Mouse (Mus musculus): Measurements from ENCODE around the gene Crabp2. TPM values are rescaled to one million over a fixed set of nuclear protein-coding genes. Genes with fewer than 3 reads are reported as not detected.

Gene Crabp2
- polyA plus RNA-seq, 1 experiment from 2014 or later: 44.3 TPM

GRCm38 (mm10) chr3:87942471-87942870 lies 6.0 kb upstream of the Crabp2 start:
- Histone ChIP-seq H3K27me3 (ENCODE audit: control insufficient read depth, insufficient read depth, low read length) (no peaks in the 10 kb centered on the region), H3K9ac (ENCODE audit: low read length) (no peak overlapping the region), H3K4me3 (ENCODE audit: low read depth, low read length) (no peak overlapping the region), H3K36me3 (ENCODE audit: control insufficient read depth, insufficient read depth, low read length) (peaks cover 9% of the 10 kb centered on the region; the same call in 1 of the 2 replicates), H3K27ac (replicated peaks) (no peak overlapping the region), H3K4me2 (replicated peaks; ENCODE audit: low read depth) (no peak overlapping the region), H3K4me1 (replicated peaks; ENCODE audit: control insufficient read depth, insufficient read depth) (peaks cover 3% of the 10 kb centered on the region; the same call in 1 of the 2 replicates), H3K9me3 (ENCODE audit: control insufficient read depth, low read length) (no peaks in the 10 kb centered on the region)
- 75% methylated on average over 2 of the region's 2 CpGs for WGBS
- no peak for TF ChIP-seq EP300 (optimal IDR thresholded peaks at IDR 0.05)
- TF ChIP-seq CTCF (IDR thresholded peaks at IDR 0.05; ENCODE audit: low read depth): no peak
- no peak for ATAC-seq (ENCODE audit: low FRiP score, low TSS enrichment)
- DNase-seq (ENCODE audit: low spot score): no peak

DNA sequence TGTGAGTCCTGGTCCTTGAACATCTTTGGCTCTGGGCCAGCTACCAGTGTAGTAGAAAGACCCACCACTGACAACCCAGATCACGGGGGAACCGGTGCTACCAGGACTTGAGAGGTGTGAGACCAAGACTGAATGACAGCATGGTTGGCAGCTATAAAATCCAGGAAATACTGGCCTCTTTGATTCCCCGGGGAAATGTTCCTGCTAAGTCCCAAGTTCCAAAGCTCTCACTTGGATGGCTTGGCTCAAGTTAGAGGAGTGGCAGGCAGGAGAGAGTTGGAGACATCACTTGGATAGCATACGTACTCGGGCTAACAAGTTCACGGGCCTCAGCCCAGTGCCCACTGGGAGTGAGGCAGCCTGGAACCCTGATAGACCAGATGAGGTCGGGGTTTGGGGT lies 4.9 kb upstream of the Crabp2 start:
- Histone ChIP-seq H3K4me3 (ENCODE audit: low read depth, low read length) (no peak overlapping the region), H3K27ac (replicated peaks) (no peak overlapping the region; the same call in 1 of the 2 replicates), H3K9me3 (ENCODE audit: control insufficient read depth, low read length) (no peaks in the 10 kb centered on the region), H3K27me3 (ENCODE audit: control insufficient read depth, insufficient read depth, low read length) (no peaks in the 10 kb centered on the region), H3K9ac (ENCODE audit: low read length) (no peak overlapping the region), H3K36me3 (ENCODE audit: control insufficient read depth, insufficient read depth, low read length) (peaks cover 6% of the 10 kb centered on the region; the same call in 1 of the 2 replicates), H3K4me2 (replicated peaks; ENCODE audit: low read depth) (no peak overlapping the region), H3K4me1 (replicated peaks; ENCODE audit: control insufficient read depth, insufficient read depth) (peaks cover 3% of the 10 kb centered on the region)
- 72% methylated on average over 7 of the region's 7 CpGs for WGBS
- no peak for ATAC-seq (ENCODE audit: low FRiP score, low TSS enrichment)
- no peak for DNase-seq (ENCODE audit: low spot score)
- TF ChIP-seq CTCF (IDR thresholded peaks at IDR 0.05; ENCODE audit: low read depth): no peak
- no peak for TF ChIP-seq EP300 (optimal IDR thresholded peaks at IDR 0.05)

GRCm38 (mm10) chr3:87944838-87945600 lies 3.4 kb upstream of the Crabp2 start:
- H3K27ac ChIP-seq (replicated peaks): no peak overlapping the region
- WGBS: 19% methylated on average over 3 of the region's 4 CpGs

DNA sequence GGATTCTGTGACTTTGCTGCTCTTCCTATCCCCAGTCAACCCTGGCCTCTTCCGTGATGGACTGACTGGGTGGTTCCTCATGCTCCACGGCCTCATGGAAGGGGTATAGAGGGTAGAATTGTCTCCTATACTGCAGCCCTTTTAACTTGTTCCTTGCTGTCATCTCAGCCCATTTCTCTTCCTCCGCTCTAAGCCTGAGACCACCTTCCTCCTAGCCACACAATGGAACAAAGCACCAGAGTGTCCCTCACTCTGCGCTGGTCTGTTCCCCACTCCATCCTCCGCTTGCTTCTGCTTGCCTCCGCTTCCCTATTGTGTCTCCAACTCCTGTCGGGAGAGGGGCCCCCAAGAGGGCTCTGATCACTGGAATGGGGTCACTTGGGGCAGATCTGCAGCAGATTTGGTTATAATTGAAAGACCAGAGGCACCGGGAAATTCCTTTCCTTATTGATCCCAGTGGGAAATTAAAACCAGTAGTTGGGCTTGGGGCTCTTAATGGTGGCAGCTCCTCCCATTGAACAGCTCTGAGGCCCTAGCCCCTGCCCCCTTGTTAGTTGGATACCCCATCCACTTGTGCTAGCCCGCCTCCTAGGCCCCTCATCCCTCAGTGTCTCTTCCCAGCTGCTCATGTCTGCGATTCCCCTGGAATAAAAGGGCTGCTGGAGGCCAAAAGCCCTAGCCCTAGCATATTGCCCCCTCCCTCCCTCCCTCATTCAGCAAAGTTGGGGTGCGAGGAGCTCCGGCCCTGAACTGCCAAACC lies 2.5 kb upstream of the Crabp2 start:
- DNase-seq (ENCODE audit: low spot score) (no peak), ATAC-seq (ENCODE audit: low FRiP score, low TSS enrichment) (no peak)
- 44% methylated on average over 12 of the region's 12 CpGs for WGBS

More at GRCm38 (mm10) chr3:87944838-87945600, 3.4 kb upstream of the Crabp2 start:
- Histone ChIP-seq H3K4me3 (ENCODE audit: low read depth, low read length) (no peak overlapping the region), H3K4me1 (replicated peaks; ENCODE audit: control insufficient read depth, insufficient read depth) (peaks cover 3% of the 10 kb centered on the region), H3K36me3 (ENCODE audit: control insufficient read depth, insufficient read depth, low read length) (0 out of 2 replicates have a peak, but pooled peaks cover 3% of the 10 kb centered on the region), H3K27me3 (ENCODE audit: control insufficient read depth, insufficient read depth, low read length) (no peaks in the 10 kb centered on the region), H3K9ac (ENCODE audit: low read length) (0 out of 2 replicates have a peak overlapping the region, but pooled peaks have one; percentile 14), H3K4me2 (replicated peaks; ENCODE audit: low read depth) (no peak overlapping the region), H3K9me3 (ENCODE audit: control insufficient read depth, low read length) (no peaks in the 10 kb centered on the region)
- DNase-seq (ENCODE audit: low spot score) (peak; percentile 17), ATAC-seq (ENCODE audit: low FRiP score, low TSS enrichment) (peak; percentile 58)
- no peak for TF ChIP-seq CTCF (IDR thresholded peaks at IDR 0.05; ENCODE audit: low read depth)
- TF ChIP-seq EP300 (optimal IDR thresholded peaks at IDR 0.05): no peak

DNA sequence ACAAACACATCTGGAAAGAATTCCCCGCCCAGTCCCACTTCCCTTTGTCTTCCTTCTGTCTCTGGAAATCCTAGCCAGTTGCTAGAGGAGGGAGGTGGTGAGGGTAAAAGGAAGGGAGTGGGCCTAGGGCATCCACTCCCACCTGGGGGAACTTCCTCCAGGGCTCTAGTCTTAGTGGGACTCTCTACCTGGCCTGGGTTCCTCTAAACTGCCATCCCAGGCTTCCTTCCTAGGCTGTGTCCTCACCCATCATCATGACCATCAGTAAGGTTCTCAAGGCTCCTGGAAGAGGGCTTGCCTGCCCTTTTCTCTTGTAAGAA lies 2.0 kb upstream of the Crabp2 start:
- H3K4me3 ChIP-seq (ENCODE audit: low read depth, low read length): no peak overlapping the region
- WGBS: 50% methylated on average over 1 of the region's 1 CpGs
- no peak overlapping the region for H3K4me2 ChIP-seq (replicated peaks; ENCODE audit: low read depth)
- H3K27me3 ChIP-seq (ENCODE audit: control insufficient read depth, insufficient read depth, low read length): no peaks in the 10 kb centered on the region
- H3K27ac ChIP-seq (replicated peaks): no peak overlapping the region
- no peak for ATAC-seq (ENCODE audit: low FRiP score, low TSS enrichment)
- H3K9me3 ChIP-seq (ENCODE audit: control insufficient read depth, low read length): no peaks in the 10 kb centered on the region
- 0 out of 2 replicates have a peak, but pooled peaks cover 3% of the 10 kb centered on the region for H3K36me3 ChIP-seq (ENCODE audit: control insufficient read depth, insufficient read depth, low read length)
- H3K9ac ChIP-seq (ENCODE audit: low read length): no peak overlapping the region
- TF ChIP-seq CTCF (IDR thresholded peaks at IDR 0.05; ENCODE audit: low read depth) (no peak), EP300 (optimal IDR thresholded peaks at IDR 0.05) (no peak)
- H3K4me1 ChIP-seq (replicated peaks; ENCODE audit: control insufficient read depth, insufficient read depth): peaks cover 3% of the 10 kb centered on the region
- no peak for DNase-seq (ENCODE audit: low spot score)

More for the DNA sequence above, 2.5 kb upstream of the Crabp2 start:
- H3K9me3 ChIP-seq (ENCODE audit: control insufficient read depth, low read length): no peaks in the 10 kb centered on the region
- no peak overlapping the region for H3K4me3 ChIP-seq (ENCODE audit: low read depth, low read length)
- H3K27me3 ChIP-seq (ENCODE audit: control insufficient read depth, insufficient read depth, low read length): no peaks in the 10 kb centered on the region
- H3K27ac ChIP-seq (replicated peaks): no peak overlapping the region
- H3K4me1 ChIP-seq (replicated peaks; ENCODE audit: control insufficient read depth, insufficient read depth): peaks cover 3% of the 10 kb centered on the region
- no peak overlapping the region for H3K4me2 ChIP-seq (replicated peaks; ENCODE audit: low read depth)
- TF ChIP-seq CTCF (IDR thresholded peaks at IDR 0.05; ENCODE audit: low read depth) (no peak), EP300 (optimal IDR thresholded peaks at IDR 0.05) (no peak)
- no peak overlapping the region for H3K9ac ChIP-seq (ENCODE audit: low read length)
- H3K36me3 ChIP-seq (ENCODE audit: control insufficient read depth, insufficient read depth, low read length): 0 out of 2 replicates have a peak, but pooled peaks cover 3% of the 10 kb centered on the region
